Mouse (Mus musculus) limb, embryonic 14.5 days (tissue): ENCODE measurements around the gene Fkbp8. TPM values are rescaled to one million over a fixed set of nuclear protein-coding genes. Genes with fewer than 3 reads are reported as not detected.
A peak's percentile ranks its signal among the peaks of the same experiment; 100 is the strongest.

Experiments
- ATAC-seq: fragments of 200-750 bp; cut with Nextera tagmentation; 2 replicates; pipeline ENCODE4 v1.8.0; 2017; ENCODE audit warnings: low read depth, moderate number of reproducible peaks, moderate TSS enrichment; ENCODE audit not compliant: low FRiP score
- DNase-seq: peaks from one replicate; pipeline ENCODE4 v3.0.0-alpha.2; 2015; ENCODE audit warnings: low spot score
- H3K27ac ChIP-seq: fragments of 300-500 bp; sonication (generic); replicated peaks from 2 replicates; pipeline ENCODE4 v1.5.1; 2014; ENCODE audit warnings: low read depth, mild to moderate bottlenecking, low read length, moderate library complexity, mixed read lengths
- H3K27me3 ChIP-seq: fragments of 300-500 bp; sonication (generic); 2 replicates; pipeline ENCODE4 v1.6.1; 2014; ENCODE audit warnings: low read length, mixed read lengths; ENCODE audit not compliant: control insufficient read depth, insufficient read depth
- H3K36me3 ChIP-seq: fragments of 300-500 bp; sonication (generic); 2 replicates; pipeline ENCODE4 v1.6.1; 2014; ENCODE audit warnings: mild to moderate bottlenecking, low read length, moderate library complexity, mixed read lengths; ENCODE audit not compliant: control insufficient read depth, insufficient read depth
- H3K4me1 ChIP-seq: fragments of 300-500 bp; sonication (generic); 2 replicates; pipeline ENCODE4 v1.6.1; 2014; ENCODE audit warnings: antibody characterized with exemption, low read length, mixed read lengths; ENCODE audit not compliant: control insufficient read depth, insufficient read depth
- H3K4me2 ChIP-seq: fragments of 300-500 bp; sonication (generic); replicated peaks from 2 replicates; pipeline ENCODE4 v1.6.1; 2014; ENCODE audit warnings: low read depth, mild to moderate bottlenecking, low read length, moderate library complexity; ENCODE audit not compliant: severe bottlenecking
- H3K4me3 ChIP-seq: fragments of 300-500 bp; sonication (generic); replicated peaks from 2 replicates; pipeline ENCODE4 v1.5.1; 2014; ENCODE audit warnings: low read length
- H3K9ac ChIP-seq: fragments of 300-500 bp; sonication (generic); 2 replicates; pipeline ENCODE4 v1.6.1; 2014; ENCODE audit warnings: mild to moderate bottlenecking, low read depth, low read length, moderate library complexity; ENCODE audit not compliant: severe bottlenecking
- H3K9me3 ChIP-seq: fragments of 300-500 bp; sonication (generic); 2 replicates; pipeline ENCODE4 v1.6.1; 2016; ENCODE audit warnings: low read length; ENCODE audit not compliant: control insufficient read depth
- POLR2A ChIP-seq: fragments of 200-500 bp; IDR thresholded peaks from 2 replicates; pipeline ENCODE4 v1.8.0; 2012; ENCODE audit warnings: inconsistent platforms, mild to moderate bottlenecking, moderate library complexity, borderline replicate concordance; ENCODE audit not compliant: insufficient read depth, insufficient read length; ENCODE audit errors: extremely low read depth
- WGBS: fragments of 180-500 bp; shearing (Covaris S2); extraction: QIAGEN DNeasy Blood & Tissue Kit; methylation state at CpG from one replicate; pipeline ENCODE4 v1.1.7; 2014; 5-methylcytosine and 5-hydroxymethylcytosine counted together
- polyA plus RNA-seq, 2 experiments: library from polyadenylated mRNA; depleted of rRNA in 1 of 2; stranded (reverse) in 1 of 2; unstranded in 1 of 2; fragments of >200 nt; fragmentation: Nextera tagmentation in 1 of 2; extraction: Ambion mirVana in 1 of 2; gene quantifications; 2 replicates each; pipeline versions ENCODE4 v1.2.1 to v1.2.3; 2012 to 2014

Fkbp8 gene
- polyA plus RNA-seq (2012; rRNA removed) (363 and 431 TPM in 2 replicates), polyA plus RNA-seq (2014; fragmentation: Nextera tagmentation; extraction: Ambion mirVana) (219 and 248 TPM in 2 replicates)

- TF ChIP-seq POLR2A: peak; percentile 42; the same call in 1 of the 2 replicates
- Histone ChIP-seq H3K4me2 (peak within 1 kb of the TSS; percentile 84), H3K9ac (peak within 1 kb of the TSS; percentile 97), H3K27me3 (no peaks in the 10 kb centered on the region), H3K36me3 (peaks cover 36% of the 10 kb centered on the region), H3K4me1 (peaks cover 12% of the 10 kb centered on the region), H3K27ac (peak within 1 kb of the TSS; percentile 87), H3K4me3 (peak within 1 kb of the TSS; percentile 81), H3K9me3 (no peaks in the 10 kb centered on the region)
- peak; percentile 93 for ATAC-seq
- peak; percentile 95 for DNase-seq
- WGBS: 2% methylated on average over 44 of the region's 61 CpGs
Observed at GRCm38 (mm10) chr8:70527512-70528181, at the start of gene Fkbp8, which contains the start of gene Kxd1. Gene Fkbp8, plus strand, starts transcription at chr8:70527724. Gene Kxd1, minus strand, starts transcription at chr8:70527956.

- Histone ChIP-seq H3K27ac (no peak overlapping the region), H3K36me3 (no peaks in the 10 kb centered on the region), H3K4me1 (peaks cover 7% of the 10 kb centered on the region; the same call in 1 of the 2 replicates), H3K9ac (no peak overlapping the region), H3K4me2 (no peak overlapping the region), H3K27me3 (peaks cover 4% of the 10 kb centered on the region; the same call in 1 of the 2 replicates), H3K4me3 (no peak overlapping the region), H3K9me3 (no peaks in the 10 kb centered on the region)
- no peak for TF ChIP-seq POLR2A
- ATAC-seq (no peak), DNase-seq (no peak)
- WGBS: 83% methylated on average over 3 of the region's 3 CpGs
Observed at GRCm38 (mm10) chr8:70481908-70482307, 45.6 kb upstream of the Fkbp8 start.

- no peak overlapping the region for H3K9ac ChIP-seq
- WGBS: 73% methylated on average over 2 of the region's 2 CpGs
- H3K9me3 ChIP-seq: no peaks in the 10 kb centered on the region
- H3K27me3 ChIP-seq: peaks cover 7% of the 10 kb centered on the region
- ATAC-seq (no peak), DNase-seq (no peak)
- H3K36me3 ChIP-seq: no peaks in the 10 kb centered on the region
- TF ChIP-seq POLR2A: no peak
- H3K27ac ChIP-seq: no peak overlapping the region
- no peak overlapping the region for H3K4me3 ChIP-seq
- peaks cover 8% of the 10 kb centered on the region for H3K4me1 ChIP-seq
- H3K4me2 ChIP-seq: no peak overlapping the region
Observed at GRCm38 (mm10) chr8:70482943-70483342, 44.6 kb upstream of the Fkbp8 start.

- Histone ChIP-seq H3K4me1 (peaks cover 40% of the 10 kb centered on the region), H3K9me3 (no peaks in the 10 kb centered on the region), H3K27ac (no peak overlapping the region), H3K9ac (no peak overlapping the region), H3K4me3 (no peak overlapping the region), H3K4me2 (no peak overlapping the region), H3K36me3 (no peaks in the 10 kb centered on the region), H3K27me3 (peaks cover 32% of the 10 kb centered on the region)
- DNase-seq: no peak
- 59% methylated on average over 7 of the region's 7 CpGs for WGBS
- TF ChIP-seq POLR2A: no peak
- no peak for ATAC-seq
Observed at GRCm38 (mm10) chr8:70486191-70486681, 41.3 kb upstream of the Fkbp8 start.

- Histone ChIP-seq H3K9ac (peak within 1 kb of the TSS; percentile 43), H3K36me3 (no peaks in the 10 kb centered on the region), H3K27me3 (peaks cover 40% of the 10 kb centered on the region), H3K4me3 (peak within 1 kb of the TSS; percentile 31), H3K4me2 (peak within 1 kb of the TSS; percentile 68), H3K9me3 (no peaks in the 10 kb centered on the region), H3K4me1 (peaks cover 47% of the 10 kb centered on the region), H3K27ac (no peak within 1 kb of the TSS)
- 10% methylated on average over 33 of the region's 33 CpGs for WGBS
- ATAC-seq (no peak), DNase-seq (no peak)
- no peak for TF ChIP-seq POLR2A
Observed at GRCm38 (mm10) chr8:70486941-70487520, 40.5 kb upstream of the Fkbp8 start, which contains the start of gene Tmem59l. Gene Tmem59l, minus strand, starts transcription at chr8:70487358.
